In genomic region chr7:128288923-128289544, GRCm38 (mm10) we compare ENCODE assay signal across 8 mouse cellular contexts. TPM values are rescaled to one million over a fixed set of nuclear protein-coding genes. Genes with fewer than 3 reads are reported as not detected.
DNase-seq lines count a peak whose midpoint lies in the region; ATAC-seq and TF ChIP-seq lines count a peak whose summit lies in the region.
"Had no signal": no experiment of that assay in that cellular context is flagged by ENCODE, and none has a peak within 500 bp of the region (broad histone marks: within the 10 kb centered on the region; RNA-seq: fewer than 3 reads in every experiment).

No protein-coding gene starts in this region.

- H3K4me3 ChIP-seq in lung, embryonic 15.5 days, result no peak overlapping the region
- H3K4me3 ChIP-seq in heart, postnatal 0 days (ENCODE audit: low read depth, low read length), result no peak overlapping the region
- H3K4me3 ChIP-seq in myocyte, result no peak overlapping the region
- no peak overlapping the region for H3K4me3 ChIP-seq in left cerebral cortex, adult 2 months

- TF ChIP-seq CTCF in heart, postnatal 0 days (IDR thresholded peaks at IDR 0.05; ENCODE audit: low read depth), result peak; percentile 39
- TF ChIP-seq CTCF in left cerebral cortex, adult 2 months (IDR thresholded peaks at IDR 0.05), result no peak; the same call in 1 of the 2 replicates

- no peak for TF ChIP-seq POLR2A in myocyte (IDR thresholded peaks at IDR 0.05; ENCODE audit: insufficient read length, low read depth)

- TF ChIP-seq EP300 in heart, postnatal 0 days (IDR thresholded peaks at IDR 0.05; ENCODE audit: low read depth), result no peak

- H3K4me2 ChIP-seq in lung, embryonic 15.5 days, result no peak overlapping the region
- H3K4me2 ChIP-seq in heart, postnatal 0 days (ENCODE audit: low read depth, low read length), result peak overlapping the region; percentile 29; the same call in 1 of the 2 replicates
- H3K4me2 ChIP-seq in myocyte (ENCODE audit: low read depth), result no peak overlapping the region

- H3K27me3 ChIP-seq in lung, embryonic 15.5 days, result no peaks in the 10 kb centered on the region
- H3K27me3 ChIP-seq in heart, postnatal 0 days (ENCODE audit: control insufficient read depth, insufficient read depth, low read length), result no peaks in the 10 kb centered on the region
- H3K27me3 ChIP-seq in myocyte (ENCODE audit: control insufficient read depth, insufficient read depth, insufficient read length), result no peaks in the 10 kb centered on the region

- H3K9me3 ChIP-seq in lung, embryonic 15.5 days, result no peaks in the 10 kb centered on the region
- no peaks in the 10 kb centered on the region for H3K9me3 ChIP-seq in heart, postnatal 0 days (replicated peaks; ENCODE audit: control insufficient read depth, low read length)

- 21% methylated on average over 9 of the region's 9 CpGs for WGBS in lung, embryonic 15.5 days
- WGBS in heart, postnatal 0 days, result 18% methylated on average over 9 of the region's 9 CpGs

- H3ac ChIP-seq in myocyte (ENCODE audit: control insufficient read depth, insufficient read length), result no peak overlapping the region

- intact Hi-C loops in left cerebral cortex, adult 2 months (cut with DNase I), result no loop called here

- H3K27ac ChIP-seq in lung, embryonic 15.5 days, result 0 out of 2 replicates have a peak overlapping the region, but pooled peaks have one; percentile 11
- peak overlapping the region; percentile 44 for H3K27ac ChIP-seq in heart, postnatal 0 days (ENCODE audit: low read depth)
- no peak overlapping the region for H3K27ac ChIP-seq in left cerebral cortex, adult 2 months

- peak; percentile 76 for ATAC-seq in lung, embryonic 15.5 days (ENCODE audit: borderline replicate concordance, extremely low read depth, low FRiP score, low TSS enrichment)
- peak; percentile 78 for ATAC-seq in heart, postnatal 0 days (ENCODE audit: insufficient read depth, low read depth)

- H3K36me3 ChIP-seq in lung, embryonic 15.5 days, result peaks cover 49% of the 10 kb centered on the region
- peaks cover 20% of the 10 kb centered on the region for H3K36me3 ChIP-seq in heart, postnatal 0 days (replicated peaks; ENCODE audit: control insufficient read depth, insufficient read depth, low read length)
- no peaks in the 10 kb centered on the region for H3K36me3 ChIP-seq in myocyte (ENCODE audit: control insufficient read depth, insufficient read depth)

- DNase-seq in lung, postnatal 36 days, result no peak
- peak; percentile 83 for DNase-seq in c-Kit-negative CD71-positive TER-119-positive erythroid progenitor cells, embryonic 14.5 days (ENCODE audit: low read depth, low spot score)
- DNase-seq in heart, postnatal 0 days (ENCODE audit: low spot score), result peak; percentile 82
- DNase-seq in left cerebral cortex, adult 2 months (ENCODE audit: extremely low spot score in 1 of 2, low spot score in 2 of 2), result no peak
- no peak for DNase-seq in urinary bladder, adult 18-20 months (ENCODE audit: low spot score in 2 of 2)

- no peak overlapping the region for H3K9ac ChIP-seq in lung, embryonic 15.5 days
- no peak overlapping the region for H3K9ac ChIP-seq in heart, postnatal 0 days (replicated peaks; ENCODE audit: low read depth, low read length)

- H3K79me2 ChIP-seq in myocyte (ENCODE audit: control insufficient read depth, insufficient read depth), result no peaks in the 10 kb centered on the region

- peaks cover 7% of the 10 kb centered on the region; the same call in 1 of the 2 replicates for H3K4me1 ChIP-seq in lung, embryonic 15.5 days
- 0 out of 2 replicates have a peak, but pooled peaks cover 8% of the 10 kb centered on the region for H3K4me1 ChIP-seq in heart, postnatal 0 days (ENCODE audit: control insufficient read depth, insufficient read depth)

TF ChIP-seq in myocyte, 11 proteins besides CTCF, POLR2A, EP300 and RAD21:
- TF ChIP-seq POLR2AphosphoS2 (IDR thresholded peaks at IDR 0.05; ENCODE audit: insufficient read length, low read depth) (no peak), USF1 (IDR thresholded peaks at IDR 0.05; ENCODE audit: low read depth) (peak; percentile 28), MAX (IDR thresholded peaks at IDR 0.05; ENCODE audit: low read depth) (no peak), MYOG (IDR thresholded peaks at IDR 0.05; ENCODE audit: control insufficient read depth in 1 of 3, insufficient read depth in 1 of 3, insufficient read length in 2 of 3, low read depth in 2 of 3) (no peak), REST (IDR thresholded peaks at IDR 0.05; ENCODE audit: insufficient read depth, insufficient read length) (no peak), TCF12 (IDR thresholded peaks at IDR 0.05; ENCODE audit: insufficient read depth, poor library complexity, severe bottlenecking) (no peak), TCF3 (IDR thresholded peaks at IDR 0.05; ENCODE audit: insufficient read length, low read depth) (no peak), MYOD1 (IDR thresholded peaks at IDR 0.05; ENCODE audit: control insufficient read depth in 1 of 3, insufficient read length in 2 of 3, low read depth in 2 of 3) (no peak)

RNA-seq across cellular contexts. Expression of gene BC017158, which starts 8.9 kb away (rescaled TPM):
- 31.3 and 38.6 TPM in 2 replicates for polyA plus RNA-seq in lung, embryonic 15.5 days (2015; fragmentation: Nextera tagmentation; extraction: Ambion mirVana)
- total RNA-seq in heart, postnatal 0 days (2014; rRNA removed; ENCODE audit: low replicate concordance), result 14.1 and 22.4 TPM in 2 replicates
- polyA plus RNA-seq in heart, postnatal 0 days (2015; fragmentation: Nextera tagmentation; extraction: Ambion mirVana), result 5.8 and 6.8 TPM in 2 replicates
- polyA plus RNA-seq in myocyte (2012; fragmentation: generic; extraction: Trizol), result 10.9 TPM
- total RNA-seq in left cerebral cortex, adult 2 months (2021), result 10 to 100 TPM; 27.5 to 27.7 TPM

RNA-seq across cellular contexts. Expression of gene Slc5a2, which starts 23.6 kb away (rescaled TPM):
- polyA plus RNA-seq in lung, embryonic 15.5 days (2015; fragmentation: Nextera tagmentation; extraction: Ambion mirVana), result 0.15 and 0.19 TPM in 2 replicates
- total RNA-seq in heart, postnatal 0 days (2014; rRNA removed; ENCODE audit: low replicate concordance), result not detected in 2 replicates
- 0.20 and 0.30 TPM in 2 replicates for polyA plus RNA-seq in heart, postnatal 0 days (2015; fragmentation: Nextera tagmentation; extraction: Ambion mirVana)
- not detected for polyA plus RNA-seq in myocyte (2012; fragmentation: generic; extraction: Trizol)
- total RNA-seq in left cerebral cortex, adult 2 months (2021), result not detected
- polyA plus RNA-seq: large intestine, adult 2 months had no signal

RNA-seq across cellular contexts. Expression of gene Tgfb1i1, which starts 42.4 kb away (rescaled TPM):
- 173 and 178 TPM in 2 replicates for polyA plus RNA-seq in lung, embryonic 15.5 days (2015; fragmentation: Nextera tagmentation; extraction: Ambion mirVana)
- total RNA-seq in heart, postnatal 0 days (2014; rRNA removed; ENCODE audit: low replicate concordance), result 84.6 and 93.8 TPM in 2 replicates
- 97.5 and 112 TPM in 2 replicates for polyA plus RNA-seq in heart, postnatal 0 days (2015; fragmentation: Nextera tagmentation; extraction: Ambion mirVana)
- 58.1 TPM for polyA plus RNA-seq in myocyte (2012; fragmentation: generic; extraction: Trizol)
- total RNA-seq in left cerebral cortex, adult 2 months (2021), result 10 to 100 TPM; 18.9 to 22.2 TPM

RNA-seq across cellular contexts. Expression of gene 9130023H24Rik, which starts 51.2 kb away (rescaled TPM):
- polyA plus RNA-seq in lung, embryonic 15.5 days (2015; fragmentation: Nextera tagmentation; extraction: Ambion mirVana), result 8.2 and 9.1 TPM in 2 replicates
- total RNA-seq in heart, postnatal 0 days (2014; rRNA removed; ENCODE audit: low replicate concordance), result 3.6 and 3.9 TPM in 2 replicates
- polyA plus RNA-seq in heart, postnatal 0 days (2015; fragmentation: Nextera tagmentation; extraction: Ambion mirVana), result 4.4 and 5.1 TPM in 2 replicates
- 3.3 TPM for polyA plus RNA-seq in myocyte (2012; fragmentation: generic; extraction: Trizol)
- 1 to 10 TPM; 3.3 to 4.2 TPM for total RNA-seq in left cerebral cortex, adult 2 months (2021)

RNA-seq across cellular contexts. Expression of gene Armc5, which starts 51.9 kb away (rescaled TPM):
- 22.4 and 24.5 TPM in 2 replicates for polyA plus RNA-seq in lung, embryonic 15.5 days (2015; fragmentation: Nextera tagmentation; extraction: Ambion mirVana)
- 18.9 and 32.0 TPM in 2 replicates for total RNA-seq in heart, postnatal 0 days (2014; rRNA removed; ENCODE audit: low replicate concordance)
- polyA plus RNA-seq in heart, postnatal 0 days (2015; fragmentation: Nextera tagmentation; extraction: Ambion mirVana), result 8.3 and 8.9 TPM in 2 replicates
- polyA plus RNA-seq in myocyte (2012; fragmentation: generic; extraction: Trizol), result 16.7 TPM
- total RNA-seq in left cerebral cortex, adult 2 months (2021), result 10 to 100 TPM; 12.3 to 13.6 TPM

Comparison
In these comparisons a context has a peak if more than half of its experiments do, and no peak if none do; other contexts are left out.
1. DNase-seq: peak in c-Kit-negative CD71-positive TER-119-positive erythroid progenitor cells, embryonic 14.5 days (single experiment) and heart, postnatal 0 days (single experiment); none in lung, postnatal 36 days (single experiment), left cerebral cortex, adult 2 months (0 of 2) and urinary bladder, adult 18-20 months (0 of 2).